Mouse (Mus musculus) myocyte (in vitro differentiated cells): ENCODE measurements around the gene Ifih1. TPM values are rescaled to one million over a fixed set of nuclear protein-coding genes. Genes with fewer than 3 reads are reported as not detected.

ENCODE experiments used
- H3K27me3 ChIP-seq: one replicate; pipeline ENCODE4 v1.6.1; 2011; ENCODE audit not compliant: control insufficient read depth, insufficient read depth, insufficient read length
- H3K36me3 ChIP-seq: one replicate; pipeline ENCODE4 v1.6.1; 2011; ENCODE audit not compliant: control insufficient read depth, insufficient read depth
- H3K4me2 ChIP-seq: one replicate; pipeline ENCODE4 v1.6.1; 2011; ENCODE audit warnings: low read depth, control low read depth
- H3K4me3 ChIP-seq: one replicate; pipeline ENCODE4 v1.5.1; 2011; ENCODE audit warnings: mild to moderate bottlenecking, control low read depth, moderate library complexity
- H3K79me2 ChIP-seq: one replicate; pipeline ENCODE4 v1.6.1; 2011; ENCODE audit not compliant: control insufficient read depth, insufficient read depth
- H3ac ChIP-seq: one replicate; pipeline ENCODE4 v1.6.1; 2011; ENCODE audit not compliant: control insufficient read depth, insufficient read length
- CEBPB ChIP-seq: IDR thresholded peaks from 2 replicates; pipeline ENCODE4 v1.6.1; 2011; ENCODE audit warnings: mild to moderate bottlenecking, moderate library complexity; ENCODE audit not compliant: poor library complexity, insufficient read depth, severe bottlenecking
- E2F4 ChIP-seq: IDR thresholded peaks from one replicate; pipeline ENCODE4 v1.6.1; 2011; ENCODE audit warnings: mild to moderate bottlenecking, control low read depth, moderate library complexity; ENCODE audit not compliant: insufficient read depth
- MAX ChIP-seq: IDR thresholded peaks from one replicate; pipeline ENCODE4 v1.6.1; 2011; ENCODE audit warnings: low read depth, mild to moderate bottlenecking, control low read depth
- MYOD1 ChIP-seq, 3 experiments: IDR thresholded peaks; one replicate each; pipeline ENCODE4 v1.6.1; 2011; ENCODE audit warnings: control low read depth in 2 of 3, low read depth in 2 of 3, mild to moderate bottlenecking in 2 of 3, moderate library complexity in 1 of 3; ENCODE audit not compliant: insufficient read length in 2 of 3, control insufficient read depth in 1 of 3
- MYOG ChIP-seq, 3 experiments: IDR thresholded peaks; one replicate each; pipeline ENCODE4 v1.6.1; 2011; ENCODE audit warnings: control low read depth in 2 of 3, low read depth in 2 of 3, mild to moderate bottlenecking in 2 of 3; ENCODE audit not compliant: insufficient read length in 2 of 3, control insufficient read depth in 1 of 3, insufficient read depth in 1 of 3
- POLR2A ChIP-seq: IDR thresholded peaks from one replicate; pipeline ENCODE4 v1.6.1; 2011; ENCODE audit warnings: low read depth, mild to moderate bottlenecking, control low read depth, moderate library complexity; ENCODE audit not compliant: insufficient read length
- POLR2AphosphoS2 ChIP-seq: IDR thresholded peaks from one replicate; pipeline ENCODE4 v1.6.1; 2011; ENCODE audit warnings: low read depth, control low read depth; ENCODE audit not compliant: insufficient read length
- REST ChIP-seq: IDR thresholded peaks from one replicate; pipeline ENCODE4 v1.6.1; 2011; ENCODE audit warnings: mild to moderate bottlenecking, control low read depth, moderate library complexity; ENCODE audit not compliant: insufficient read depth, insufficient read length
- SRF ChIP-seq: IDR thresholded peaks from one replicate; pipeline ENCODE4 v1.6.1; 2011; ENCODE audit warnings: low read depth; ENCODE audit not compliant: control insufficient read depth, insufficient read length
- TCF12 ChIP-seq: IDR thresholded peaks from one replicate; pipeline ENCODE4 v1.6.1; 2011; ENCODE audit warnings: mild to moderate bottlenecking, control low read depth; ENCODE audit not compliant: poor library complexity, insufficient read depth, severe bottlenecking
- TCF3 ChIP-seq: IDR thresholded peaks from one replicate; pipeline ENCODE4 v1.6.1; 2011; ENCODE audit warnings: low read depth, control low read depth; ENCODE audit not compliant: insufficient read length
- USF1 ChIP-seq: IDR thresholded peaks from one replicate; pipeline ENCODE4 v1.6.1; 2011; ENCODE audit warnings: low read depth, mild to moderate bottlenecking, control low read depth, moderate library complexity
- polyA plus RNA-seq: library from polyadenylated mRNA; unstranded; fragments of >200 nt; fragmentation: generic; extraction: Trizol; gene quantifications from one replicate; pipeline ENCODE4 v1.2.1, GENCODE M21; 2012; ENCODE audit warnings: missing spikeins

The Ifih1 gene
- polyA plus RNA-seq, 1 experiment, result 0.32 TPM

DNA sequence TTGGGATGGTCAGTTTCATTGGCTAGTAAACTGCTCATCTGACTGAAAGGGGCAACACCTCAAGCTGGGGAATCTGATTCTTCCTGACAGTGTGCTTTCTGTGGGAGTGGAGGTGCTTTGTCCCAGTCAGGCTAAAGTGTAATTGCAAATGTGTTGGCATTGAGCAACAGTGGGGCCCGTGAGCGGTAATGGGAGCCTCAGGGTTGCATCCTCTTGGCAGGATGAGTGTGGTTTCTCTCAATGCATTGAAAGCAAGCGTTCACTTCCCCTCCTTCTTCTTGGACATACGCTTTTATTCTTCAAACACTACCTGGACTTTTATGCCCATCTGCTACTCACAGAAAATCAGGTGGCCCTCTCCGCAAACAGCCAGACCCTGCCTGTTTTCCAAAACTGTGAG lies 26.7 kb upstream of the Ifih1 start:
- H3ac ChIP-seq, result no peak overlapping the region
- H3K27me3 ChIP-seq, result no peaks in the 10 kb centered on the region
- H3K79me2 ChIP-seq, result no peaks in the 10 kb centered on the region
- no peak overlapping the region for H3K4me2 ChIP-seq
- TF ChIP-seq REST (no peak), POLR2A (no peak), MAX (no peak), TCF3 (no peak), POLR2AphosphoS2 (no peak), SRF (no peak), USF1 (no peak), MYOD1 (IDR thresholded peaks at IDR 0.05; ENCODE audit: control insufficient read depth in 1 of 3, insufficient read length in 2 of 3, low read depth in 2 of 3) (no peak), E2F4 (no peak), MYOG (IDR thresholded peaks at IDR 0.05; ENCODE audit: control insufficient read depth in 1 of 3, insufficient read depth in 1 of 3, insufficient read length in 2 of 3, low read depth in 2 of 3) (no peak), TCF12 (no peak), CEBPB (no peak)
- H3K36me3 ChIP-seq, result no peaks in the 10 kb centered on the region
- H3K4me3 ChIP-seq, result no peak overlapping the region

GRCm38 (mm10) chr2:62670767-62671166 lies 24.7 kb upstream of the Ifih1 start:
- H3ac ChIP-seq, result no peak overlapping the region
- no peak overlapping the region for H3K4me3 ChIP-seq
- no peak overlapping the region for H3K4me2 ChIP-seq
- no peaks in the 10 kb centered on the region for H3K79me2 ChIP-seq
- TF ChIP-seq USF1 (no peak), TCF12 (no peak), TCF3 (no peak), CEBPB (no peak), SRF (no peak), MAX (no peak), REST (no peak), POLR2A (no peak), E2F4 (no peak)
- H3K36me3 ChIP-seq, result no peaks in the 10 kb centered on the region
- H3K27me3 ChIP-seq, result no peaks in the 10 kb centered on the region

DNA sequence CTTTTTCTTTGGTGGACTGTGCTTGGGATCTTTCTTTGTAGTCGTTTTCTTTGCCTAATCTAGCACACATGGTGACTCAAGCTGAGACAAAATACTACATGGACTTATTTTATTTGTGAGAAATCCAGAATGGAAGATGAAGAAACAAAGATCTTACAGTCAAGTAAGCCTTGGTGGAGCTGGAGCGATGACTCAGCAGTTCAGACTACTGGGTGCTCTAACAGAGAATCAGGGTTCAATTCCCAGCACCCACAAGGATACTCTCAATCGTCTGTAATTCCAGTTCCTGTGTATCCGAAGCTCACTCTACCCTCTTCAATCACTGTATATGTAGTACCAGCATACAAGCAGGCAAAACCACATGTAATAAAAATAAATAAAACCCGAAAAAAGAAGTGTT lies 24.2 kb upstream of the Ifih1 start:
- Histone ChIP-seq H3K79me2 (no peaks in the 10 kb centered on the region), H3K4me2 (no peak overlapping the region), H3K4me3 (no peak overlapping the region), H3ac (no peak overlapping the region), H3K36me3 (no peaks in the 10 kb centered on the region), H3K27me3 (no peaks in the 10 kb centered on the region)
- TF ChIP-seq MYOD1 (IDR thresholded peaks at IDR 0.05; ENCODE audit: control insufficient read depth in 1 of 3, insufficient read length in 2 of 3, low read depth in 2 of 3) (no peak), TCF3 (no peak), SRF (no peak), POLR2AphosphoS2 (no peak), MYOG (IDR thresholded peaks at IDR 0.05; ENCODE audit: control insufficient read depth in 1 of 3, insufficient read depth in 1 of 3, insufficient read length in 2 of 3, low read depth in 2 of 3) (no peak), TCF12 (no peak), POLR2A (no peak), MAX (no peak), USF1 (no peak), E2F4 (no peak), CEBPB (no peak), REST (no peak)

GRCm38 (mm10) chr2:62669848-62670247 lies 23.8 kb upstream of the Ifih1 start:
- Histone ChIP-seq H3K27me3 (no peaks in the 10 kb centered on the region), H3K4me2 (no peak overlapping the region), H3ac (no peak overlapping the region), H3K4me3 (no peak overlapping the region), H3K79me2 (no peaks in the 10 kb centered on the region), H3K36me3 (no peaks in the 10 kb centered on the region)
- TF ChIP-seq TCF12, result no peak

DNA sequence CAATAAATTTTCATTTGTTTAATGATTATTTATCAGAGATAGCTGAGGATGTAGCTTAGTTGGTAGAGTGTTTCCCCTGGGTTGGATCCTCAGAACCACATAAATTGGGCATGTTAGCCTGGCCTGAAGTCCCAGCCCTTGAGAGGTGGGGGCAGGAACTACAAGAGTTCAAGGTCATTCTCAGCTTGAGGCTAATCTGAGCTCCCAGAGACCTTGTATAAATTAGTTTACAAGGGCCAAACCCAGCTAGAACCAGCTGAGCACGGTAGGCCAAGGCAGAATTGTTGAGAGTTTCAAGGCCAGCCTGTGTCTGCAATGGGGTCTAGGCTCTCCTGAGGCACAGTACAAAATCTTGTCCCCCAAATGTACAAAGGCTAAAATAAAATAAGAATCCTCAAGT lies 19.5 kb upstream of the Ifih1 start:
- Histone ChIP-seq H3K79me2 (no peaks in the 10 kb centered on the region), H3K4me2 (no peak overlapping the region), H3K4me3 (no peak overlapping the region), H3ac (no peak overlapping the region), H3K36me3 (no peaks in the 10 kb centered on the region), H3K27me3 (no peaks in the 10 kb centered on the region)
- TF ChIP-seq TCF3 (no peak), CEBPB (no peak), E2F4 (no peak), POLR2AphosphoS2 (no peak), MAX (no peak)

GRCm38 (mm10) chr2:62664839-62665238 lies 18.8 kb upstream of the Ifih1 start:
- H3K4me2 ChIP-seq, result no peak overlapping the region
- no peak overlapping the region for H3ac ChIP-seq
- no peak overlapping the region for H3K4me3 ChIP-seq
- no peaks in the 10 kb centered on the region for H3K36me3 ChIP-seq
- no peak for TF ChIP-seq POLR2AphosphoS2
- no peaks in the 10 kb centered on the region for H3K27me3 ChIP-seq
- no peaks in the 10 kb centered on the region for H3K79me2 ChIP-seq
